Mouse (Mus musculus): ENCODE measurements at regions not wholly inside any gene's neighbourhood (a gene's known extent, or its start where the extent isn't known, plus 50 kb on each side); places are given as distances from the start of the nearest gene placed in this dataset.

DNA sequence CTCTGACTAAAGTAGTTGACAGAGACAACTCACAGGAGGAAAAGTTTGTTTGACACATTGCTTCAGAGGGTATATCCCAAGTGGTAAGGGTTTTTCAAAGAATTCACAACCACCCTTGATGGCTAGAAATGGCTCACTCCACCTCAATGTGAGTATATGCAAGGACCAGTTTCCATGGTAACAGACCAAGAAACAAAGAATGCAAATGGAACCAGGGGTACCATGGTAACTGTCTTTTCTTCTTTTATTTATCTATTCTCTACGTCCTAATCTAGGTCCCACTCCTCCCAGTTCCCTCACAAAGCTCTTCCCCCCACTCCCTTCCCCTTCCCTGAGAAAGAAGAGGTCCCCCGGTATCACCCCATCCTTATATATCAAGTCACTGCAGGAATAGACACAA lies 57.5 kb downstream of the Ins1 start:
- H3K27me3 ChIP-seq (ENCODE audit: control insufficient read depth, insufficient read depth, low read length) = no peaks in the 10 kb centered on the region

GRCm38 (mm10) chr19:52331398-52331797 lies 67.3 kb downstream of the Ins1 start:
- no peak overlapping the region for H3K9ac ChIP-seq (ENCODE audit: low read length)
- no peaks in the 10 kb centered on the region for H3K9me3 ChIP-seq (ENCODE audit: control insufficient read depth, low read length)
- no peaks in the 10 kb centered on the region for H3K27me3 ChIP-seq (ENCODE audit: control insufficient read depth, insufficient read depth, low read length)
- H3K4me3 ChIP-seq (ENCODE audit: low read depth, low read length) = no peak overlapping the region
- no peak overlapping the region for H3K27ac ChIP-seq (ENCODE audit: low read depth, low read length)
- 90% methylated on average over 1 of the region's 1 CpGs for WGBS
- H3K4me1 ChIP-seq (ENCODE audit: control insufficient read depth, insufficient read depth, low read length) = no peaks in the 10 kb centered on the region
- H3K4me2 ChIP-seq (ENCODE audit: low read depth) = no peak overlapping the region
- ATAC-seq (ENCODE audit: insufficient read depth, low FRiP score, low TSS enrichment) (no peak), DNase-seq (ENCODE audit: low spot score) (no peak)
- no peaks in the 10 kb centered on the region for H3K36me3 ChIP-seq (ENCODE audit: control insufficient read depth, insufficient read depth, low read length)

More for the DNA sequence above, 57.5 kb downstream of the Ins1 start:
- no peaks in the 10 kb centered on the region for H3K4me1 ChIP-seq (ENCODE audit: control insufficient read depth, insufficient read depth, low read length)
- H3K36me3 ChIP-seq (ENCODE audit: control insufficient read depth, insufficient read depth, low read length) = no peaks in the 10 kb centered on the region
- WGBS = 30% methylated on average over 2 of the region's 2 CpGs
- no peak overlapping the region for H3K9ac ChIP-seq (ENCODE audit: low read length)
- H3K4me3 ChIP-seq (ENCODE audit: low read depth, low read length) = no peak overlapping the region
- no peak overlapping the region for H3K4me2 ChIP-seq (ENCODE audit: low read depth)
- no peak for DNase-seq (ENCODE audit: low spot score)
- H3K9me3 ChIP-seq (ENCODE audit: control insufficient read depth, low read length) = no peaks in the 10 kb centered on the region
- peak; percentile 53; the same call in 1 of the 2 replicates for ATAC-seq (ENCODE audit: insufficient read depth, low FRiP score, low TSS enrichment)
- H3K27ac ChIP-seq (ENCODE audit: low read depth, low read length) = no peak overlapping the region

- DNase-seq (ENCODE audit: low spot score) (no peak), ATAC-seq (ENCODE audit: insufficient read depth, low FRiP score, low TSS enrichment) (no peak)
- Histone ChIP-seq H3K4me1 (ENCODE audit: control insufficient read depth, insufficient read depth, low read length) (0 out of 2 replicates have a peak, but pooled peaks cover 2% of the 10 kb centered on the region), H3K9ac (ENCODE audit: low read length) (no peak overlapping the region), H3K27ac (ENCODE audit: low read depth, low read length) (no peak overlapping the region), H3K36me3 (ENCODE audit: control insufficient read depth, insufficient read depth, low read length) (no peaks in the 10 kb centered on the region), H3K4me2 (ENCODE audit: low read depth) (no peak overlapping the region), H3K9me3 (ENCODE audit: control insufficient read depth, low read length) (no peaks in the 10 kb centered on the region), H3K27me3 (ENCODE audit: control insufficient read depth, insufficient read depth, low read length) (no peaks in the 10 kb centered on the region), H3K4me3 (ENCODE audit: low read depth, low read length) (no peak overlapping the region)
- whole genome bisulfite sequencing = 42% methylated on average over 2 of the region's 2 CpGs
Observed at GRCm38 (mm10) chr19:52355175-52355574, 91.1 kb downstream of the Ins1 start.

DNA sequence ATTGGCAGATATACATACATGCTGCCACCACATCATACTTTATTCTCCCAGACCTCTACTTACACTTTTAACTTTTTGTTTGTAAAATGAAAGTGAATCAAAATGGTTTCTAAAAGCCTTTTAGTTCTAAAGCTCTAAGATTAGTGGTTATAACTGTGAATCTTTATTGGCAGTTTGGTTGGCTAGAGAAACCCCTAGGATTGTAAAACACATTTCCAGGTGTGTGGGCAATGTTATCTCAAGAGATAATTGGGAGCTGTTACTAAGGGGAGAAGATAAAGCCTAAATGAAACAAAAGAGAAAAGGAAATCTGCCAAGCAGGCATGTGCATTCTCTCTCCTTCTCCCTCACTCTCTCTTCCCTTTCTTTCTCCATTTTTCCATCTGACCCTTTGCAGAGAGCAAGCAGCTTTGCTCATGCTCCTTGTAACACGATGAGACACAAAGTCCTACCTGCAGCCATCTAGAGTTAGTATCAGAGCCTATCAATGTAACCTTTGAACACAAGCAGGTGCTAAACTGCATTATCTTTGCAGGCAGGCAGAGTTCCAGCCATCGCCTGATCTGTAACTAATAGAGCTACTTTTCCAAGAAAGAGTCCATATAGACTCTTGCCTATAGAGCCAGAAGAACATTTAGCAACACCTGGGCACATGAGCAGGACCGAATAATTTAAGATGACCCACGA lies 110.9 kb downstream of the Ins1 start:
- Histone ChIP-seq H3K4me3 (ENCODE audit: low read depth, low read length) (no peak overlapping the region), H3K36me3 (ENCODE audit: control insufficient read depth, insufficient read depth, low read length) (no peaks in the 10 kb centered on the region), H3K4me2 (ENCODE audit: low read depth) (no peak overlapping the region), H3K9ac (ENCODE audit: low read length) (no peak overlapping the region), H3K4me1 (ENCODE audit: control insufficient read depth, insufficient read depth, low read length) (no peaks in the 10 kb centered on the region), H3K27me3 (ENCODE audit: control insufficient read depth, insufficient read depth, low read length) (no peaks in the 10 kb centered on the region), H3K9me3 (ENCODE audit: control insufficient read depth, low read length) (no peaks in the 10 kb centered on the region), H3K27ac (ENCODE audit: low read depth, low read length) (no peak overlapping the region)
- no peak for ATAC-seq (ENCODE audit: insufficient read depth, low FRiP score, low TSS enrichment)
- no peak for DNase-seq (ENCODE audit: low spot score)
- 84% methylated on average over 4 of the region's 4 CpGs for WGBS

GRCm38 (mm10) chr19:52406653-52407052 lies 142.6 kb downstream of the Ins1 start:
- Histone ChIP-seq H3K4me1 (ENCODE audit: control insufficient read depth, insufficient read depth, low read length) (no peaks in the 10 kb centered on the region), H3K9me3 (ENCODE audit: control insufficient read depth, low read length) (no peaks in the 10 kb centered on the region), H3K36me3 (ENCODE audit: control insufficient read depth, insufficient read depth, low read length) (no peaks in the 10 kb centered on the region), H3K27me3 (ENCODE audit: control insufficient read depth, insufficient read depth, low read length) (no peaks in the 10 kb centered on the region), H3K9ac (ENCODE audit: low read length) (no peak overlapping the region), H3K27ac (ENCODE audit: low read depth, low read length) (no peak overlapping the region), H3K4me2 (ENCODE audit: low read depth) (no peak overlapping the region), H3K4me3 (ENCODE audit: low read depth, low read length) (no peak overlapping the region)
- DNase-seq (ENCODE audit: low spot score) (no peak), ATAC-seq (ENCODE audit: insufficient read depth, low FRiP score, low TSS enrichment) (no peak)
- 89% methylated on average over 1 of the region's 1 CpGs for WGBS

GRCm38 (mm10) chr19:52428768-52429167 lies 164.7 kb downstream of the Ins1 start:
- Histone ChIP-seq H3K27me3 (ENCODE audit: control insufficient read depth, insufficient read depth, low read length) (no peaks in the 10 kb centered on the region), H3K4me3 (ENCODE audit: low read depth, low read length) (no peak overlapping the region), H3K9ac (ENCODE audit: low read length) (no peak overlapping the region), H3K4me1 (ENCODE audit: control insufficient read depth, insufficient read depth, low read length) (no peaks in the 10 kb centered on the region), H3K4me2 (ENCODE audit: low read depth) (no peak overlapping the region), H3K9me3 (ENCODE audit: control insufficient read depth, low read length) (no peaks in the 10 kb centered on the region), H3K27ac (ENCODE audit: low read depth, low read length) (no peak overlapping the region), H3K36me3 (ENCODE audit: control insufficient read depth, insufficient read depth, low read length) (no peaks in the 10 kb centered on the region)
- WGBS = 78% methylated on average over 2 of the region's 2 CpGs
- DNase-seq (ENCODE audit: low spot score) = no peak
- no peak for ATAC-seq (ENCODE audit: insufficient read depth, low FRiP score, low TSS enrichment)

DNA sequence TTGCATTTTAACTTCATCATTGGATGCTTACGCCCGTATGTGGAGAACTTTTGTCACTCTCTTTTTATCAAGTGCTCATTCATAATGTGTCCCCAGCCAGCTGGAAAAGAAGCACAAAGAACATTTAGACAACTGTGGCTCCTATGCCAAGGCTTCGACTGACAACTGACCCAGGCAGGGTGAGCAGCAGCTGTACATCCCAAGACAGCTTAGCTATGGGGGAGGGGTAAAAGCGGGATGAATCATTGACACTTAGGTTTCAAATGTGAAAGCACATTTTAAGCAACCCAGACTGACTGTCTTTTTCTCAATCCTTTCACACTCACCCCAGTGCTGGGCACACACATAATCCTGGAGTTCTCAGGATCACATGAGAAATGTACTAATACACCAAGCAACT lies 178.4 kb downstream of the Ins1 start:
- H3K4me2 ChIP-seq (ENCODE audit: low read depth) = no peak overlapping the region
- ATAC-seq (ENCODE audit: insufficient read depth, low FRiP score, low TSS enrichment) (no peak), DNase-seq (ENCODE audit: low spot score) (no peak)
- H3K27ac ChIP-seq (ENCODE audit: low read depth, low read length) = no peak overlapping the region
- H3K9ac ChIP-seq (ENCODE audit: low read length) = no peak overlapping the region
- H3K9me3 ChIP-seq (ENCODE audit: control insufficient read depth, low read length) = no peaks in the 10 kb centered on the region
- H3K27me3 ChIP-seq (ENCODE audit: control insufficient read depth, insufficient read depth, low read length) = no peaks in the 10 kb centered on the region
- H3K4me3 ChIP-seq (ENCODE audit: low read depth, low read length) = no peak overlapping the region
- no peaks in the 10 kb centered on the region for H3K36me3 ChIP-seq (ENCODE audit: control insufficient read depth, insufficient read depth, low read length)
- no peaks in the 10 kb centered on the region for H3K4me1 ChIP-seq (ENCODE audit: control insufficient read depth, insufficient read depth, low read length)
- 78% methylated on average over 4 of the region's 4 CpGs for WGBS

- Histone ChIP-seq H3K36me3 (ENCODE audit: control insufficient read depth, insufficient read depth, low read length) (no peaks in the 10 kb centered on the region), H3K4me1 (ENCODE audit: control insufficient read depth, insufficient read depth, low read length) (no peaks in the 10 kb centered on the region), H3K4me3 (ENCODE audit: low read depth, low read length) (no peak overlapping the region), H3K4me2 (ENCODE audit: low read depth) (no peak overlapping the region), H3K9me3 (ENCODE audit: control insufficient read depth, low read length) (no peaks in the 10 kb centered on the region), H3K27ac (ENCODE audit: low read depth, low read length) (no peak overlapping the region), H3K9ac (ENCODE audit: low read length) (no peak overlapping the region), H3K27me3 (ENCODE audit: control insufficient read depth, insufficient read depth, low read length) (no peaks in the 10 kb centered on the region)
- no peak for ATAC-seq (ENCODE audit: insufficient read depth, low FRiP score, low TSS enrichment)
- WGBS = over 99% methylated on average over 4 of the region's 4 CpGs
- no peak for DNase-seq (ENCODE audit: low spot score)
Observed at GRCm38 (mm10) chr19:52448931-52449330, 184.8 kb downstream of the Ins1 start.

DNA sequence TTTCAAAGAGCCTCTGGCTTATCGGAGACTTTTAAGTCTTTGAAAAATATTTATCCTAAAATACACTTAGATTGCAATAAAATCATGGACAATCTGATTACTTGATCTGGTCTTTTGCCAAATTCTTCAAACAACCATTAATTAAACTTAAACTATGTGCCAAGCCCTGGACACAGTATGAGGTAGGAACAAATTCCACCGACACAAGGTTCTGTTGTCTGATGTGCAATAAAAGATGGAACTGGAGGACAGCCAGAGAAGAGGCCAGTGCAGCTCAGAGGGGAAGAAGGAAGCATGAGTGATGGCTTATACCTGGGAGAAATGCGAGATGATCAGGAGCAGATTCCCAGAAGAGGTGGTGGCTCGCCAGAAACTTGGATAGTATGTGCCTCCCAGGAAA lies 185.3 kb downstream of the Ins1 start:
- ATAC-seq (ENCODE audit: insufficient read depth, low FRiP score, low TSS enrichment) = no peak
- WGBS = 77% methylated on average over 4 of the region's 4 CpGs
- Histone ChIP-seq H3K9ac (ENCODE audit: low read length) (no peak overlapping the region), H3K4me2 (ENCODE audit: low read depth) (no peak overlapping the region), H3K27me3 (ENCODE audit: control insufficient read depth, insufficient read depth, low read length) (no peaks in the 10 kb centered on the region), H3K9me3 (ENCODE audit: control insufficient read depth, low read length) (no peaks in the 10 kb centered on the region), H3K36me3 (ENCODE audit: control insufficient read depth, insufficient read depth, low read length) (no peaks in the 10 kb centered on the region), H3K4me3 (ENCODE audit: low read depth, low read length) (no peak overlapping the region), H3K4me1 (ENCODE audit: control insufficient read depth, insufficient read depth, low read length) (no peaks in the 10 kb centered on the region), H3K27ac (ENCODE audit: low read depth, low read length) (no peak overlapping the region)
- DNase-seq (ENCODE audit: low spot score) = no peak
